Mouse (Mus musculus) urinary bladder, postnatal 14 days (tissue): ENCODE measurements around the gene Tas2r113.
"Not testable (repeated sequence)": the region's sequence is repeated elsewhere in the genome, so short reads cannot be mapped to it uniquely, and the experiment has no call there.

Source experiments
- DNase-seq: peaks from one replicate; pipeline ENCODE4 v3.0.0; 2021; ENCODE audit warnings: low spot score

The Tas2r113 gene

GRCm38 (mm10) chr6:132892711-132893110 lies at the start of gene Tas2r113:
Gene Tas2r113 (plus strand): TSS chr6:132893011.
- no peak for DNase-seq

GRCm38 (mm10) chr6:132846842-132847241 lies 46.0 kb upstream of the Tas2r113 start, which contains the start of gene Tas2r123:
Gene Tas2r123 (plus strand): TSS chr6:132847142.
- no peak for DNase-seq

- DNase-seq, result no peak
Observed at GRCm38 (mm10) chr6:132855138-132855537, 37.7 kb upstream of the Tas2r113 start, which contains the start of gene Tas2r116. Gene Tas2r116 (plus strand): TSS chr6:132855438.

- DNase-seq, result no peak
Observed at GRCm38 (mm10) chr6:132867708-132868107, 25.1 kb upstream of the Tas2r113 start, which contains the start of gene Tas2r110. Gene Tas2r110 (plus strand): TSS chr6:132868008.

- no peak for DNase-seq
Observed at GRCm38 (mm10) chr6:132909351-132909750, 16.5 kb downstream of the Tas2r113 start, which contains the start of gene Tas2r125. Gene Tas2r125 (plus strand): TSS chr6:132909651.

- not testable (repeated sequence) for DNase-seq
Observed at GRCm38 (mm10) chr6:132941376-132941775, 48.6 kb downstream of the Tas2r113 start.
